Mouse (Mus musculus): ENCODE data around the gene Trmt112.

GRCm38 (mm10) chr19:6874257-6874656 is 35.2 kb upstream of the Trmt112 start:
- TF ChIP-seq CTCF (IDR thresholded peaks at IDR 0.05; ENCODE audit: borderline replicate concordance, control insufficient read depth, extremely low read depth, insufficient read depth, low read length, poor library complexity) (no peak), POLR2A (IDR thresholded peaks at IDR 0.05; ENCODE audit: control insufficient read depth, extremely low read depth, insufficient read depth, low read length, poor library complexity) (no peak)

All from thymus, adult 2 months (tissue).